Mouse (Mus musculus) liver, embryonic 15.5 days (tissue): Measurements from ENCODE around the gene Pde4b. TPM values are rescaled to one million over a fixed set of nuclear protein-coding genes. Genes with fewer than 3 reads are reported as not detected.

Experiments
- ATAC-seq: fragments of 200-750 bp; cut with Nextera tagmentation; 2 replicates; pipeline ENCODE4 v1.8.0; 2017; ENCODE audit warnings: moderate number of reproducible peaks, mild to moderate bottlenecking, moderate library complexity; ENCODE audit not compliant: insufficient read depth
- H3K27ac ChIP-seq: fragments of 300-500 bp; sonication (generic); replicated peaks from 2 replicates; pipeline ENCODE4 v1.5.1; 2015; ENCODE audit warnings: mild to moderate bottlenecking, inconsistent platforms
- H3K27me3 ChIP-seq: fragments of 300-500 bp; sonication (generic); 2 replicates; pipeline ENCODE4 v1.6.1; 2015; ENCODE audit warnings: mild to moderate bottlenecking, inconsistent platforms
- H3K36me3 ChIP-seq: fragments of 300-500 bp; sonication (generic); replicated peaks from 2 replicates; pipeline ENCODE4 v1.6.1; 2015; ENCODE audit warnings: moderate library complexity, mild to moderate bottlenecking, inconsistent platforms
- H3K4me1 ChIP-seq: fragments of 300-500 bp; sonication (generic); replicated peaks from 2 replicates; pipeline ENCODE4 v1.6.1; 2015; ENCODE audit warnings: inconsistent platforms
- H3K4me2 ChIP-seq: fragments of 300-500 bp; sonication (generic); 2 replicates; pipeline ENCODE4 v1.6.1; 2015; ENCODE audit warnings: moderate library complexity, mild to moderate bottlenecking, inconsistent platforms
- H3K4me3 ChIP-seq: fragments of 300-500 bp; sonication (generic); replicated peaks from 2 replicates; pipeline ENCODE4 v1.5.1; 2015; ENCODE audit warnings: mild to moderate bottlenecking, inconsistent platforms
- H3K9ac ChIP-seq: fragments of 300-500 bp; sonication (generic); 2 replicates; pipeline ENCODE4 v1.6.1; 2015; ENCODE audit warnings: moderate library complexity, mild to moderate bottlenecking, inconsistent platforms
- H3K9me3 ChIP-seq: fragments of 300-500 bp; sonication (generic); replicated peaks from 2 replicates; pipeline ENCODE4 v1.6.1; 2016; ENCODE audit warnings: inconsistent platforms
- WGBS: fragments of 180-500 bp; shearing (Covaris S2); methylation state at CpG from one replicate; pipeline ENCODE4 v1.1.7; 2015; ENCODE audit warnings: mixed read lengths; ENCODE audit not compliant: insufficient replicate concordance; 5-methylcytosine and 5-hydroxymethylcytosine counted together
- polyA plus RNA-seq: library from polyadenylated mRNA; unstranded; fragments of >200 nt; fragmentation: Nextera tagmentation; extraction: Ambion mirVana; gene quantifications from 2 replicates; pipeline ENCODE4 v1.2.1, GENCODE M21; 2015

The Pde4b gene
- polyA plus RNA-seq, 1 experiment from 2014 or later: 2.5 TPM

GRCm38 (mm10) chr4:102558328-102558727 lies 471.0 kb downstream of the Pde4b start:
- Histone ChIP-seq H3K27me3 (no peaks in the 10 kb centered on the region), H3K4me2 (no peak overlapping the region), H3K27ac (no peak overlapping the region), H3K4me1 (0 out of 2 replicates have a peak, but pooled peaks cover 3% of the 10 kb centered on the region), H3K9ac (no peak overlapping the region), H3K36me3 (no peaks in the 10 kb centered on the region), H3K9me3 (no peaks in the 10 kb centered on the region), H3K4me3 (no peak overlapping the region)
- ATAC-seq: no peak
- 11% methylated on average over 3 of the region's 3 CpGs for WGBS

- 71% methylated on average over 12 of the region's 12 CpGs for WGBS
- H3K27ac ChIP-seq: no peak overlapping the region
- 0 out of 2 replicates have a peak, but pooled peaks cover 8% of the 10 kb centered on the region for H3K4me1 ChIP-seq
- no peak for ATAC-seq
- no peaks in the 10 kb centered on the region for H3K9me3 ChIP-seq
- no peak overlapping the region for H3K4me2 ChIP-seq
- no peaks in the 10 kb centered on the region for H3K36me3 ChIP-seq
- H3K27me3 ChIP-seq: no peaks in the 10 kb centered on the region
- H3K9ac ChIP-seq: no peak overlapping the region
- no peak overlapping the region for H3K4me3 ChIP-seq
Measured at GRCm38 (mm10) chr4:102560676-102561280, 473.4 kb downstream of the Pde4b start.

- peaks cover 25% of the 10 kb centered on the region for H3K4me1 ChIP-seq
- H3K4me2 ChIP-seq: no peak overlapping the region
- no peak overlapping the region for H3K9ac ChIP-seq
- no peak for ATAC-seq
- H3K27ac ChIP-seq: no peak overlapping the region
- no peak overlapping the region for H3K4me3 ChIP-seq
- no peaks in the 10 kb centered on the region for H3K36me3 ChIP-seq
- 73% methylated on average over 9 of the region's 9 CpGs for WGBS
- H3K9me3 ChIP-seq: no peaks in the 10 kb centered on the region
- no peaks in the 10 kb centered on the region for H3K27me3 ChIP-seq
Measured at GRCm38 (mm10) chr4:102563273-102563855, 476.0 kb downstream of the Pde4b start.

GRCm38 (mm10) chr4:102564286-102564685 lies 476.9 kb downstream of the Pde4b start:
- 30% methylated on average over 3 of the region's 3 CpGs for WGBS
- Histone ChIP-seq H3K4me1 (peaks cover 34% of the 10 kb centered on the region), H3K27me3 (no peaks in the 10 kb centered on the region), H3K9me3 (no peaks in the 10 kb centered on the region), H3K9ac (no peak overlapping the region), H3K36me3 (no peaks in the 10 kb centered on the region), H3K27ac (no peak overlapping the region), H3K4me3 (no peak overlapping the region), H3K4me2 (no peak overlapping the region)
- no peak for ATAC-seq

- Histone ChIP-seq H3K9ac (no peak overlapping the region), H3K27me3 (no peaks in the 10 kb centered on the region), H3K9me3 (no peaks in the 10 kb centered on the region), H3K4me2 (no peak overlapping the region), H3K36me3 (no peaks in the 10 kb centered on the region), H3K27ac (no peak overlapping the region), H3K4me3 (no peak overlapping the region), H3K4me1 (peaks cover 52% of the 10 kb centered on the region)
- 43% methylated on average over 1 of the region's 1 CpGs for WGBS
- no peak for ATAC-seq
Measured at GRCm38 (mm10) chr4:102566421-102566820, 479.1 kb downstream of the Pde4b start.

GRCm38 (mm10) chr4:102567111-102567510 lies 479.8 kb downstream of the Pde4b start:
- Histone ChIP-seq H3K4me1 (peaks cover 59% of the 10 kb centered on the region), H3K36me3 (no peaks in the 10 kb centered on the region), H3K9ac (no peak overlapping the region), H3K9me3 (no peaks in the 10 kb centered on the region), H3K27ac (peak overlapping the region; percentile 64), H3K4me2 (peak overlapping the region; percentile 86), H3K27me3 (no peaks in the 10 kb centered on the region), H3K4me3 (no peak overlapping the region)
- 21% methylated on average over 2 of the region's 2 CpGs for WGBS
- ATAC-seq: no peak

GRCm38 (mm10) chr4:102567676-102568254 lies 480.4 kb downstream of the Pde4b start:
- Histone ChIP-seq H3K9me3 (no peaks in the 10 kb centered on the region), H3K4me2 (peak overlapping the region; percentile 86), H3K27ac (peak overlapping the region; percentile 64), H3K4me3 (no peak overlapping the region), H3K9ac (no peak overlapping the region), H3K4me1 (peaks cover 65% of the 10 kb centered on the region), H3K36me3 (no peaks in the 10 kb centered on the region), H3K27me3 (no peaks in the 10 kb centered on the region)
- ATAC-seq: peak; percentile 52
- WGBS: 12% methylated on average over 4 of the region's 4 CpGs

- peak overlapping the region; percentile 83; the same call in 1 of the 2 replicates for H3K27ac ChIP-seq
- no peak for ATAC-seq
- H3K36me3 ChIP-seq: no peaks in the 10 kb centered on the region
- H3K9ac ChIP-seq: no peak overlapping the region
- H3K9me3 ChIP-seq: no peaks in the 10 kb centered on the region
- peak overlapping the region; percentile 69; the same call in 1 of the 2 replicates for H3K4me3 ChIP-seq
- H3K4me2 ChIP-seq: peak overlapping the region; percentile 86
- H3K27me3 ChIP-seq: no peaks in the 10 kb centered on the region
- H3K4me1 ChIP-seq: peaks cover 72% of the 10 kb centered on the region
- WGBS: 2% methylated on average over 4 of the region's 4 CpGs
Measured at GRCm38 (mm10) chr4:102568591-102568990, 481.2 kb downstream of the Pde4b start.

GRCm38 (mm10) chr4:102569101-102569583 lies 481.8 kb downstream of the Pde4b start:
- H3K4me3 ChIP-seq: peak overlapping the region; percentile 69; the same call in 1 of the 2 replicates
- no peak for ATAC-seq
- peak overlapping the region; percentile 86 for H3K4me2 ChIP-seq
- WGBS: 6% methylated on average over 8 of the region's 8 CpGs
- no peaks in the 10 kb centered on the region for H3K36me3 ChIP-seq
- no peaks in the 10 kb centered on the region for H3K27me3 ChIP-seq
- H3K9ac ChIP-seq: no peak overlapping the region
- H3K27ac ChIP-seq: peak overlapping the region; percentile 83
- no peaks in the 10 kb centered on the region for H3K9me3 ChIP-seq
- H3K4me1 ChIP-seq: peaks cover 74% of the 10 kb centered on the region

GRCm38 (mm10) chr4:102569950-102570765 lies 482.8 kb downstream of the Pde4b start:
- peak overlapping the region; percentile 74 for H3K9ac ChIP-seq
- WGBS: 1% methylated on average over 20 of the region's 20 CpGs
- peak overlapping the region; percentile 86 for H3K4me2 ChIP-seq
- peak overlapping the region; percentile 83 for H3K27ac ChIP-seq
- peak; percentile 69 for ATAC-seq
- peak overlapping the region; percentile 69 for H3K4me3 ChIP-seq
- no peaks in the 10 kb centered on the region for H3K36me3 ChIP-seq
- peaks cover 80% of the 10 kb centered on the region for H3K4me1 ChIP-seq
- H3K27me3 ChIP-seq: no peaks in the 10 kb centered on the region
- H3K9me3 ChIP-seq: no peaks in the 10 kb centered on the region
